Mouse (Mus musculus): ENCODE data around the gene Figla. TPM values are rescaled to one million over a fixed set of nuclear protein-coding genes. Genes with fewer than 3 reads are reported as not detected.

The Figla gene
- total RNA-seq, 4 experiments from 2014 or later = not detected

GRCm38 (mm10) chr6:86069856-86070255 lies 53.9 kb downstream of the Figla start:
- DNase-seq (ENCODE audit: low spot score in 2 of 2) = no peak

GRCm38 (mm10) chr6:86070277-86070676 lies 54.3 kb downstream of the Figla start:
- no peak for DNase-seq (ENCODE audit: low spot score in 2 of 2)

Other genes with a start within 250 kb of the Figla start
- not detected for gene Nat8f6, start 195.2 kb upstream of the Figla start, total RNA-seq (2022)
- not detected for gene Nat8f5, start 195.2 kb upstream of the Figla start, total RNA-seq (2022)
- gene Nat8, start 184.1 kb upstream of the Figla start, total RNA-seq (2022) = not detected
- gene Nat8f2, start 147.0 kb upstream of the Figla start, total RNA-seq (2022) = under 1 TPM in 1 of 4 experiments, not detected in 3; 0.13 TPM
- under 1 TPM in 1 of 4 experiments, not detected in 3; 0.13 TPM for gene Nat8f4, start 111.3 kb upstream of the Figla start, total RNA-seq (2022)
- gene Tprkb, start 104.3 kb upstream of the Figla start, total RNA-seq (2022) = 10 to 100 TPM; 17.1 to 24.6 (median 20.0) TPM
- 1 to 10 TPM; 1.3 to 2.8 (median 1.9) TPM for gene Nat8f1, start 100.5 kb upstream of the Figla start, total RNA-seq (2022)
- 10 to 100 TPM; 19.5 to 23.2 (median 22.1) TPM for gene Dusp11, start 54.5 kb upstream of the Figla start, total RNA-seq (2022)
- gene Add2, start 12.5 kb downstream of the Figla start, total RNA-seq (2022) = under 1 TPM in 3 of 4 experiments, not detected in 1; 0.02 to 0.16 (median 0.15) TPM
- gene Tgfa, start 179.1 kb downstream of the Figla start, total RNA-seq (2022) = under 1 TPM; 0.10 to 0.27 (median 0.13) TPM